Comparison of ENCODE assay signal across 10 mouse cellular contexts in the genomic region with DNA sequence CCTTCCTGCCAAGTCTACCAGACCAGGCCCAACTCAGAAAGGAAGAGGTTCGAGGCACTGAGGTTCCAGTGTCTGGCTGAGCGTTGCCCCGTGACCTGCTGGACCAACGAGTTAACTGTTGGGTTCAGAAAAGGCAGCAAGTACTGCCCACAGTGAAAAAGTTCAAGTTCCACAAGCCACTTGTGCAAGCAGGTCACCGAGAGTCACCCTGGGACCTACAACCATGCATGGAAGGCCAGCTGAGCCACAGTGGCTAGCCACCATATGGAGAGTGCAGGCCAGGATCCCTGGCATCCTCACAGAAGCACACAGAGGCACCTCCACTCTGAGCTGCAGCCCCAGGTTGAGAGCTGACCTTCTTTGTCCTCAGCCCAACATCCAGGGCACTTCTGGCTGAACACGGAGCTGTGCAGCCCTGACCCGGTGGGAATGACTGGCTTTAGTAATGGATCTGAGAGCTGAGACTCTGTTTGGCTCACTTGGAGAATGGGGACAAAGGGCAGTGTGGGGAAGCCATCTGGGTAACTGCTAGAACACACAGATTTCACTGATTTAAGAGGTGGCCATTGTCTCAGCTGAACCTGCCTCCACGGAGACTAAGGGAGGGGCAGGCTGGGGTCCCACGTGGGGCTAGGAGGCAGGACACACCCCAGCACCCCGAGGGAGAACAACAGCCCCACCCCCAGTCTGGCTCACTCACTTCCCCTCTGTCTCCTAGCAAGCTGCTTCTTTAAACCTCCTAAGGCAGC. TPM values are rescaled to one million over a fixed set of nuclear protein-coding genes. Genes with fewer than 3 reads are reported as not detected.
A peak's percentile ranks its signal among the peaks of the same experiment; 100 is the strongest.
DNase-seq lines count a peak whose midpoint lies in the region; ATAC-seq and TF ChIP-seq lines count a peak whose summit lies in the region.
"Had no signal": no experiment of that assay in that cellular context is flagged by ENCODE, and none has a peak within 500 bp of the region (broad histone marks: within the 10 kb centered on the region; RNA-seq: fewer than 3 reads in every experiment).

No protein-coding gene starts in this region.

- no peak for ATAC-seq in cerebellum, adult (ENCODE audit: insufficient number of reproducible peaks, low FRiP score, low TSS enrichment)
- peak; percentile 86; the same call in 1 of the 2 replicates for ATAC-seq in forebrain, embryonic 12.5 days (ENCODE audit: low FRiP score)
- ATAC-seq in limb, embryonic 13.5 days (ENCODE audit: low FRiP score, low read depth): peak; percentile 48; the same call in 1 of the 2 replicates
- peak; percentile 66 for ATAC-seq in neural tube, embryonic 14.5 days (ENCODE audit: low read depth)
- ATAC-seq in activated CD4-positive, CD25-positive, alpha-beta regulatory T cell, adult 4 months: no peak

- H3K9ac ChIP-seq in forebrain, embryonic 12.5 days: peak overlapping the region; percentile 12; the same call in 1 of the 2 replicates
- H3K9ac ChIP-seq in limb, embryonic 13.5 days: no peak overlapping the region
- H3K9ac ChIP-seq in neural tube, embryonic 14.5 days (replicated peaks; ENCODE audit: low read depth, low read length): no peak overlapping the region

- H3K9me3 ChIP-seq in E14TG2a.4 (ENCODE audit: low read length): no peaks in the 10 kb centered on the region
- H3K9me3 ChIP-seq in forebrain, embryonic 12.5 days: 0 out of 2 replicates have a peak, but pooled peaks cover 5% of the 10 kb centered on the region
- no peaks in the 10 kb centered on the region for H3K9me3 ChIP-seq in limb, embryonic 13.5 days
- H3K9me3 ChIP-seq in neural tube, embryonic 14.5 days (ENCODE audit: control insufficient read depth, low read length): no peaks in the 10 kb centered on the region
- H3K9me3 ChIP-seq: G1E had no signal

- H3K4me1 ChIP-seq in E14TG2a.4 (replicated peaks; ENCODE audit: low read depth, low read length): peaks cover 51% of the 10 kb centered on the region
- peaks cover 28% of the 10 kb centered on the region for H3K4me1 ChIP-seq in forebrain, embryonic 12.5 days
- H3K4me1 ChIP-seq in limb, embryonic 13.5 days: peaks cover 21% of the 10 kb centered on the region
- H3K4me1 ChIP-seq in neural tube, embryonic 14.5 days (ENCODE audit: control insufficient read depth, insufficient read depth, low read length): peaks cover 13% of the 10 kb centered on the region
- no peaks in the 10 kb centered on the region for H3K4me1 ChIP-seq in thymus, adult 2 months (replicated peaks; ENCODE audit: control insufficient read depth, insufficient read depth, low read length)

- H3K27me3 ChIP-seq in E14TG2a.4 (ENCODE audit: insufficient read depth, low read length): no peaks in the 10 kb centered on the region
- H3K27me3 ChIP-seq in forebrain, embryonic 12.5 days: no peaks in the 10 kb centered on the region
- H3K27me3 ChIP-seq in limb, embryonic 13.5 days: no peaks in the 10 kb centered on the region
- H3K27me3 ChIP-seq in neural tube, embryonic 14.5 days (ENCODE audit: control insufficient read depth, insufficient read depth, low read length): no peaks in the 10 kb centered on the region
- H3K27me3 ChIP-seq in thymus, adult 2 months (ENCODE audit: control insufficient read depth, insufficient read depth, low read length): no peaks in the 10 kb centered on the region

- peak overlapping the region; percentile 93 for H3K27ac ChIP-seq in forebrain, embryonic 12.5 days
- no peak overlapping the region for H3K27ac ChIP-seq in limb, embryonic 13.5 days
- H3K27ac ChIP-seq in neural tube, embryonic 14.5 days (ENCODE audit: low read depth, low read length): no peak overlapping the region; the same call in 1 of the 2 replicates
- H3K27ac ChIP-seq in thymus, adult 2 months (ENCODE audit: control insufficient read depth, insufficient read depth, low read length): no peak overlapping the region

- TF ChIP-seq CTCF in E14TG2a.4 (conservative IDR thresholded peaks at IDR 0.05; ENCODE audit: low read length): no peak
- no peak for TF ChIP-seq CTCF in thymus, adult 2 months (IDR thresholded peaks at IDR 0.05; ENCODE audit: borderline replicate concordance, control insufficient read depth, extremely low read depth, insufficient read depth, low read length, poor library complexity)

- peaks cover 6% of the 10 kb centered on the region; the same call in 1 of the 2 replicates for H3K36me3 ChIP-seq in E14TG2a.4 (ENCODE audit: insufficient read depth, low read length)
- H3K36me3 ChIP-seq in forebrain, embryonic 12.5 days (replicated peaks): no peaks in the 10 kb centered on the region; the same call in 1 of the 2 replicates
- no peaks in the 10 kb centered on the region for H3K36me3 ChIP-seq in limb, embryonic 13.5 days
- no peaks in the 10 kb centered on the region for H3K36me3 ChIP-seq in neural tube, embryonic 14.5 days (ENCODE audit: control insufficient read depth, insufficient read depth, low read length)
- no peaks in the 10 kb centered on the region for H3K36me3 ChIP-seq in thymus, adult 2 months (ENCODE audit: control insufficient read depth, insufficient read depth, low read length)
- H3K36me3 ChIP-seq: G1E had no signal

- peak overlapping the region; percentile 48 for H3K4me3 ChIP-seq in E14TG2a.4 (replicated peaks; ENCODE audit: low read length)
- no peak overlapping the region for H3K4me3 ChIP-seq in forebrain, embryonic 12.5 days (replicated peaks)
- H3K4me3 ChIP-seq in limb, embryonic 13.5 days: no peak overlapping the region
- no peak overlapping the region for H3K4me3 ChIP-seq in neural tube, embryonic 14.5 days (ENCODE audit: low read depth, low read length)
- H3K4me3 ChIP-seq in thymus, adult 2 months (ENCODE audit: control insufficient read depth, insufficient read depth, low read length): no peak overlapping the region
- H3K4me3 ChIP-seq: erythroblast, embryonic 14.5 days had no signal

- no peak overlapping the region for H3K4me2 ChIP-seq in forebrain, embryonic 12.5 days
- no peak overlapping the region for H3K4me2 ChIP-seq in limb, embryonic 13.5 days (replicated peaks)
- H3K4me2 ChIP-seq in neural tube, embryonic 14.5 days (ENCODE audit: low read depth, low read length): no peak overlapping the region

- 40% methylated on average over 10 of the region's 10 CpGs for WGBS in forebrain, embryonic 12.5 days
- 57% methylated on average over 10 of the region's 10 CpGs for WGBS in limb, embryonic 13.5 days
- 37% methylated on average over 10 of the region's 10 CpGs for WGBS in neural tube, embryonic 14.5 days
- 63% methylated on average over 10 of the region's 10 CpGs for WGBS in thymus, adult 2 months

- TF ChIP-seq POLR2A in thymus, adult 2 months (IDR thresholded peaks at IDR 0.05; ENCODE audit: control insufficient read depth, extremely low read depth, insufficient read depth, low read length, poor library complexity): no peak

- DNase-seq in cerebellum, postnatal 25 days: peak; percentile 24 to 34
- DNase-seq in thymus, adult 2 months: no peak

RNA-seq across cellular contexts. Expression of gene Sfxn5, which starts 39.8 kb away (rescaled TPM):
- polyA plus RNA-seq in forebrain, embryonic 12.5 days (2016; fragmentation: Nextera tagmentation; extraction: Ambion mirVana): 16.8 and 17.2 TPM in 2 replicates
- 8.9 and 10.1 TPM in 2 replicates for polyA plus RNA-seq in limb, embryonic 13.5 days (2015; fragmentation: Nextera tagmentation; extraction: Ambion mirVana)
- 21.3 and 29.7 TPM in 2 replicates for polyA plus RNA-seq in neural tube, embryonic 14.5 days (2014; fragmentation: Nextera tagmentation; extraction: Ambion mirVana)
- polyA plus RNA-seq in activated CD4-positive, CD25-positive, alpha-beta regulatory T cell, adult 4 months (2017; shearing (Covaris generic)): 1 to 10 TPM; 1.5 to 1.8 TPM
- 3.7 and 5.9 TPM in 2 replicates for polyA plus RNA-seq in thymus, adult 2 months (2012; rRNA removed)

Comparison
In these comparisons a context has a peak if more than half of its experiments do, and no peak if none do; other contexts are left out.
1. ATAC-seq: peak in forebrain, embryonic 12.5 days (single experiment), limb, embryonic 13.5 days (single experiment) and neural tube, embryonic 14.5 days (single experiment); none in cerebellum, adult (single experiment) and activated CD4-positive, CD25-positive, alpha-beta regulatory T cell, adult 4 months (single experiment).